Mouse (Mus musculus): ENCODE measurements at regions not wholly inside any gene's neighbourhood (a gene's known extent, or its start where the extent isn't known, plus 50 kb on each side); places are given as distances from the start of the nearest gene placed in this dataset.

- DNase-seq: no peak
- intact Hi-C loops (cut with DNase I): no loop called here
- no peak overlapping the region for H3K27ac ChIP-seq
- no peak overlapping the region for H3K4me3 ChIP-seq
- no peak for TF ChIP-seq CTCF (IDR thresholded peaks at IDR 0.05)
Observed at GRCm38 (mm10) chrX:112984668-112985067, 200.6 kb downstream of the Chm start.

DNA sequence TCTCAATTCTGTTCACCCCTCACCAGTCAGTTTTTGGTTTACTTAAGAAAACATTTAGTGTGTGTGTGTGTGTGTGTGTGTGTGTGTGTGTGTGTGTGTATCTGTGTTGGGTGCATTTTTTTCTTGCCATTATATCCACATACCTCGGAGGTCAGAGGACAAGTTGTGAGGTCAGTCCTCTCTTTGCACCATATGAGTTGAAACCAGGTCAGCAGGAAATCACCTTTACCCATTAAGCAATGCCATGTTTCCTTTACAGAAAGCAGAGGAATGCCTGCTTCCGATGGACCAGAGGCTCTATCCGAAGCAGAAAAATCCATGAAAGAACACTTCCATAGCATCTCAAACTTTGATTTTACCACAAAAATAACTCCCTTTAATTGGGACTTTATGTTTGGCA is 201.2 kb downstream of the Chm start:
- Histone ChIP-seq H3K4me3 (no peak overlapping the region), H3K27ac (no peak overlapping the region)
- intact Hi-C loops (cut with DNase I): no loop called here
- no peak for DNase-seq
- TF ChIP-seq CTCF (IDR thresholded peaks at IDR 0.05): no peak

DNA sequence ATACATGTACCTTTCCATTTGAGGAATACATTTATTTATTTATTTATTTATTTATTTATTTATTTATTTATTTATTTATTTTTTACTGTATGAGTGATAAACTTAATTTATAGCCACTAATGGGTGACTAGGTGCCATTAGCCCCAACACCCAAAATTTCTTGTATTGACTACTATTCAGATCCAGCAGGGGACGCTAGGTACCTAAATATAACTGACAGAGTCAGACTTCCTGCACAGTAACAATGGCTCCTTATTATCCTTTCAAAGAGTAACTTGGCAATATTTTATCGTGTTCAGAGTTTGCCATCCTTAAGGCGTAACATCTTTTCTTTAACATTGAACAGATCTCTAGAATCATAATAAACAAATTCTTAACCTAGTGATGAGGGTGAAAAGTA is 206.7 kb downstream of the Chm start:
- DNase-seq: no peak
- peak; percentile 60 for TF ChIP-seq CTCF (IDR thresholded peaks at IDR 0.05)
- no peak overlapping the region for H3K4me3 ChIP-seq
- intact Hi-C loops (cut with DNase I): no loop called here
- H3K27ac ChIP-seq: no peak overlapping the region

- no peak for TF ChIP-seq CTCF (IDR thresholded peaks at IDR 0.05)
- Histone ChIP-seq H3K27ac (no peak overlapping the region), H3K4me3 (no peak overlapping the region)
- intact Hi-C loops (cut with DNase I): no loop called here
- no peak for DNase-seq
Observed at GRCm38 (mm10) chrX:112964093-112964492, 221.2 kb downstream of the Chm start.

DNA sequence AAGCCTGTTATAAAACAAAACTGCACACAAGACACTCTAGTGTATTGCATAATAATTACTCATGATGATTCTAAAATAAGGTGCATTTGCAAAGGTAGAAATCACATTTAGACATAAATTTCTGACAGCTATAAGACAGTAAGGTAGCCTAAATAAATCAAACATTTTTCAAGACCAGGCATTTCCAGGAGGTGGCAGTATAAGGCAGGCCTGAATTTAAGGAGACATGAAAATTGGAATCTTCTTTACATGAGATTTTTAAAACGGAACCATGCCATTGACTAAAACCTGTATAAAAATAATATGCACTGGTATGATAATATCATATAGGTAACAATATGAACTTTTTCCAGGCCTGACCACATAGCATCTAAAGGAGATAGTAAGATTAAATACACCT is 235.5 kb downstream of the Chm start:
- DNase-seq: no peak
- TF ChIP-seq CTCF (IDR thresholded peaks at IDR 0.05): peak; percentile 45
- intact Hi-C loops (cut with DNase I): no loop called here
- Histone ChIP-seq H3K4me3 (no peak overlapping the region), H3K27ac (no peak overlapping the region)

GRCm38 (mm10) chrX:112947521-112947920 is 237.8 kb downstream of the Chm start:
- Histone ChIP-seq H3K27ac (no peak overlapping the region), H3K4me3 (no peak overlapping the region)
- intact Hi-C loops (cut with DNase I): no loop called here
- no peak for TF ChIP-seq CTCF (IDR thresholded peaks at IDR 0.05)
- DNase-seq: no peak

DNA sequence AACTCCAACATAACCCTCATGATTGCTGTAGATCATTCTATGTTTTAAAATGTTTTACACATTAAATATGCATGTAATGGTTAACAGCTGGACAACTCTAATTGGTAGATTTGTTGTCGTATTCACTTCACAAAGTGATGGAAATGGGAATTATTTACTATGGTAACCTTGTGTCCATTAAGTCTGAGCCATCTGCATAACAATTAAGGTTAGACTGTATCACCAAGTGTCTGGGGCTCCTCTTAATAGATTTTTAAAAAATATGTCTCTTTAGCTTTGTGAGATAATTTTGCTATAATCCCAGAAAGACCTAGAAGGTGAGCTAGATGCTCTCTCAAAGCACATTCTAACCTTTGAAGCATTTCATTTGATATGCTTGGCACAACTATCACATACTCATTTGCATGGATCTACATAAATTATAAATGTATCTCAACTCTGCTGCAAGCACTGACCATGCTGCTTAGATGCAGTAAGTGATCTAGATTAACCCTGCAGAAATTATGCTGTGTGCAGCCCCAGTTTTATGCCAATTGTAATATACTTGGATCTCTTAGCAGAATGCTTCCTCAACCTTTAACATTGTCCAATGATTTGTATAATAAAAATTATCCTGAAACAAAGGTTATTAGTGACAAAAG is 227.2 kb upstream of the Pof1b start:
- H3K4me3 ChIP-seq: no peak overlapping the region
- intact Hi-C loops (cut with DNase I): no loop called here
- DNase-seq: no peak
- no peak overlapping the region for H3K27ac ChIP-seq
- no peak for TF ChIP-seq CTCF (IDR thresholded peaks at IDR 0.05)

GRCm38 (mm10) chrX:112903631-112904410 is 205.4 kb upstream of the Pof1b start:
- intact Hi-C loops (cut with DNase I): loop anchor here (5.0 kb wide), 2 partner anchors 382 to 482 kb away; no protein-coding TSS in a partner anchor
- no peak overlapping the region for H3K4me3 ChIP-seq
- no peak overlapping the region for H3K27ac ChIP-seq
- peak; percentile 73 for TF ChIP-seq CTCF (IDR thresholded peaks at IDR 0.05)
- DNase-seq: no peak

- TF ChIP-seq CTCF (IDR thresholded peaks at IDR 0.05): no peak
- H3K4me3 ChIP-seq: no peak overlapping the region
- intact Hi-C loops (cut with DNase I): no loop called here
- no peak for DNase-seq
- no peak overlapping the region for H3K27ac ChIP-seq
Observed at GRCm38 (mm10) chrX:112886539-112886938, 188.1 kb upstream of the Pof1b start.

All from gastrocnemius, adult 2 months (tissue).